Mouse (Mus musculus) CH12.LX (cell line): ENCODE measurements at regions not wholly inside any gene's neighbourhood (a gene's known extent, or its start where the extent isn't known, plus 50 kb on each side); places are given as distances from the start of the nearest gene placed in this dataset.

ENCODE experiments used
- CHD2 ChIP-seq: IDR thresholded peaks from 2 replicates; pipeline ENCODE4 v1.6.1; 2011; ENCODE audit warnings: low read length, improper control_type of control experiment
- ELF1 ChIP-seq: IDR thresholded peaks from 2 replicates; pipeline ENCODE4 v1.6.1; 2014; ENCODE audit warnings: low read depth, mild to moderate bottlenecking, inconsistent platforms, low read length, improper control_type of control experiment
- EP300 ChIP-seq: IDR thresholded peaks from 2 replicates; pipeline ENCODE4 v1.6.1; 2011; ENCODE audit warnings: low read length, improper control_type of control experiment
- MEF2A ChIP-seq: IDR thresholded peaks from 2 replicates; pipeline ENCODE4 v1.6.1; 2014; ENCODE audit warnings: low read depth, mild to moderate bottlenecking, inconsistent platforms, low read length, improper control_type of control experiment, borderline replicate concordance
- USF1 ChIP-seq: IDR thresholded peaks from 2 replicates; pipeline ENCODE4 v1.6.1; 2014; ENCODE audit warnings: low read depth, mild to moderate bottlenecking, inconsistent platforms, low read length, improper control_type of control experiment

GRCm38 (mm10) chr9:84969975-84970608 lies 342.5 kb upstream of the Gm11114 start:
- TF ChIP-seq CHD2 = no peak
- no peak for TF ChIP-seq EP300
- no peak for TF ChIP-seq USF1
- TF ChIP-seq ELF1 = no peak
- no peak for TF ChIP-seq MEF2A
